Mouse (Mus musculus) heart, embryonic 12.5 days (tissue): Measurements from ENCODE around the gene Cd274. TPM values are rescaled to one million over a fixed set of nuclear protein-coding genes. Genes with fewer than 3 reads are reported as not detected.

ENCODE experiments used
- ATAC-seq: fragments of 200-750 bp; cut with Nextera tagmentation; 2 replicates; pipeline ENCODE4 v1.8.0; 2017; ENCODE audit warnings: moderate TSS enrichment, moderate library complexity; ENCODE audit not compliant: insufficient number of reproducible peaks, low FRiP score
- H3K27ac ChIP-seq: fragments of 300-500 bp; sonication (generic); 2 replicates; pipeline ENCODE4 v1.5.1; 2016; ENCODE audit warnings: mild to moderate bottlenecking, moderate library complexity; ENCODE audit not compliant: poor library complexity, severe bottlenecking
- H3K27me3 ChIP-seq: fragments of 300-500 bp; sonication (generic); replicated peaks from 2 replicates; pipeline ENCODE4 v1.6.1; 2016; ENCODE audit warnings: mild to moderate bottlenecking, moderate library complexity
- H3K36me3 ChIP-seq: fragments of 300-500 bp; sonication (generic); 2 replicates; pipeline ENCODE4 v1.6.1; 2016; ENCODE audit warnings: mild to moderate bottlenecking, moderate library complexity
- H3K4me1 ChIP-seq: fragments of 300-500 bp; sonication (generic); replicated peaks from 2 replicates; pipeline ENCODE4 v1.6.1; 2016; ENCODE audit warnings: mild to moderate bottlenecking
- H3K4me2 ChIP-seq: fragments of 300-500 bp; sonication (generic); 2 replicates; pipeline ENCODE4 v1.6.1; 2016; ENCODE audit warnings: mild to moderate bottlenecking, moderate library complexity
- H3K4me3 ChIP-seq: fragments of 300-500 bp; sonication (generic); 2 replicates; pipeline ENCODE4 v1.5.1; 2016; ENCODE audit warnings: mild to moderate bottlenecking
- H3K9ac ChIP-seq: fragments of 300-500 bp; sonication (generic); 2 replicates; pipeline ENCODE4 v1.6.1; 2016; ENCODE audit warnings: mild to moderate bottlenecking, moderate library complexity
- H3K9me3 ChIP-seq: fragments of 300-500 bp; sonication (generic); replicated peaks from 2 replicates; pipeline ENCODE4 v1.6.1; 2016; ENCODE audit warnings: mild to moderate bottlenecking, moderate library complexity
- WGBS: fragments of 180-500 bp; shearing (Covaris S2); methylation state at CpG from one replicate; pipeline ENCODE4 v1.1.7; 2016; 5-methylcytosine and 5-hydroxymethylcytosine counted together
- polyA plus RNA-seq: library from polyadenylated mRNA; unstranded; fragments of >200 nt; fragmentation: Nextera tagmentation; extraction: Ambion mirVana; gene quantifications from 2 replicates; pipeline ENCODE4 v1.2.1, GENCODE M21; 2016

The Cd274 gene
- polyA plus RNA-seq, 1 experiment from 2014 or later: 0.32 TPM

DNA sequence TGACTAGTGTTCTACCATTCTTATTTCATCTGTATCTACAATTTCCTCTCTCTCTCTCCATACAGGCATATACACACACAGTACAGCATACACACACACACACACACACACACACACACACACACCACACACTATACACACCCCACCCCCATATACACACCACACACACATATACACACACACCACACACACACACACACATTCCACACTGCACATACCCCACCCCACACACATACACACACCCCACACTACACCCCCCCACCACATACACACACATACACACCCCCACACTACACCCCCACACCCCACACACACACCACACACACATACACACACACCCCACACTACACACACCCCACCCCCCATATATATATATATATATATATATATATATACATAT, 22.4 kb upstream of the Cd274 start:
- Histone ChIP-seq H3K4me3 (no peak overlapping the region), H3K4me1 (no peaks in the 10 kb centered on the region), H3K27ac (no peak overlapping the region), H3K36me3 (peaks cover 2% of the 10 kb centered on the region), H3K27me3 (no peaks in the 10 kb centered on the region), H3K9me3 (no peaks in the 10 kb centered on the region), H3K4me2 (no peak overlapping the region), H3K9ac (no peak overlapping the region)
- ATAC-seq: no peak

DNA sequence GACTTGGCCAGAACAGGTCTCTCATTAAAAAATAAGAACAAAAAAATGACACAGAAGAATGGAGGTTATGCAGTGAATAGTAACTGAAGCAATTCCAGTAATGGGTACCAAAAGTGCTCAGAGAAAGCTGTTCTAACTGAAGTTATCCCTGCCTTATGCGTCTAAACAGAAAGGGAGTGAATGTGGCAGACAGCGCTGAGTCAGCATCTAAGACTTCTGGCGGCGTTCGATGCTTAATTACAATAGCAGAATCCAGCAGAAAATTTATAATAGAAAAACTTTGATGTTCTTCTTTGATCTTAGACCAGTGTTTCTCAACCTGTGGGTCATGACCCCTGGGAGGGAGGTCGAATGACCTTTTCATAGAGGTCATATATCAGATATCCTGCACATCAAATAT, 21.6 kb upstream of the Cd274 start:
- Histone ChIP-seq H3K36me3 (peaks cover 6% of the 10 kb centered on the region), H3K4me2 (no peak overlapping the region), H3K27ac (no peak overlapping the region), H3K9ac (no peak overlapping the region), H3K9me3 (no peaks in the 10 kb centered on the region), H3K27me3 (no peaks in the 10 kb centered on the region), H3K4me3 (no peak overlapping the region), H3K4me1 (no peaks in the 10 kb centered on the region)
- no peak for ATAC-seq
- 85% methylated on average over 6 of the region's 6 CpGs for WGBS

DNA sequence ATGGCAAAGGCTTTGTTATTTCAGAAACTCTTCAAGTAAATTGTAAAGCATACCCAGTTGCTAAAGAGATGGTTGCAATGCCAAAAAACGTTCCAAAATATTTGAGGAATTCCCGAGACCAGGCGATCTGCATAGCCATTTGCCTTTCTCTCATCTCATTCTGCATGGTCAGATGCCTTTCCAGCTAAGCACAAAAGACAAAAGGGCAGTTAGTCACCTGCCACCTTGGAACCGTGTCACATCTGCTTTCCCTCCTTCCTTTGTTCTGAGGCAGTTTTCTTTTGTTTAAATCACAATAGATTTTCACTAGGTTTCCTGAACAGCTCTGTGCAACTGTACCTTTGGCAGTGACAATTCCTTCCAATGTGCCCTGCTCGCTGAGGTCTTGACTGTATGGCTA, 16.3 kb upstream of the Cd274 start:
- H3K36me3 ChIP-seq: peaks cover 15% of the 10 kb centered on the region
- H3K9me3 ChIP-seq: no peaks in the 10 kb centered on the region
- no peak overlapping the region for H3K27ac ChIP-seq
- no peak for ATAC-seq
- H3K4me2 ChIP-seq: no peak overlapping the region
- H3K4me3 ChIP-seq: no peak overlapping the region
- 53% methylated on average over 5 of the region's 5 CpGs for WGBS
- H3K9ac ChIP-seq: no peak overlapping the region
- H3K27me3 ChIP-seq: no peaks in the 10 kb centered on the region
- H3K4me1 ChIP-seq: no peaks in the 10 kb centered on the region

DNA sequence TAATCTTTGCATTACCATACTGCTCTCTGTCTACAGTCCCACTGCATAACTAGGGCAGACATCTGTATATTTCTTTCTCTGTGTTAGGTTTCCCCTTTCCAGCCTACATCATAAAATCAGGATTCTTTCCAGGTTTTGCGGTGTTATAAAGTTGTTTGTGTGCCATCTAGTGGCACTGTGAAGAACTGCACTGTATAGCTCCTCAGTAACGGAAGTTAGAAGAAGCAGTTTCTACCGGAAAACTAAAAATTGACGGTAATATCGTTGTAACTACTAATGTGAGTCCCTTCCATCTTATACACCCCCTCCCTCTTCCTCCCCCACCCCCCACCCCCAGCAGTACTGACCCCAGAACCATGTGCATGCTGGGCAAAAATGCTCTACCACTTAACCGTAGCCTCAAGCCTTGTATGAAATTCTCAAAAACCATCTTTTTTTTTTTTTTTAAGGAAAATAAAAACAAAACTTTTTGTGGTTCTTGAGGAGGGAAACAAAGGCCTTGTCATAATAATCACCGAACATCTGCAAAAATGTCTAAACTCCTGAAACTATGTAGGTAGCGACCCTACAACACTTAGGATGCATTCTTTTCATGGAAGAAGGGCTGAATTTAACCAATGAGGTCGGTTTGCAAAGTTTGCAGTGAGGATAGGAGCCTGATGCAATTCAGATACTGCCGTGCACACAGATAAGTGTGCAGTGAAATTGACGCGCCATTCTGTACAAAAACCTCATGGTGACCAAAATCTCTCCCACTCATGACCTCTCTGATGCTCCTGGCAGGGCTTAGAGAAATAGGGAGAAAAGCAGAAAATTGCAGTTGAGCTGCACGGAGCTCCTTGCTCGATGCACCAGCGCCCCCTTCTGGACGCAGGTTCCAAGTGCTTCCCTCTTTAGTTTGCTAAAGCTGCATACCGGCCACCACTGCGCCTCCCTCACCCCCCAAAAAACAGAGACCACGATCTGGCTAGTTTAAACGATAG, 12.1 kb upstream of the Cd274 start:
- ATAC-seq: 0 out of 2 replicates have a peak, but pooled peaks have one; percentile 61
- WGBS: 4% methylated on average over 20 of the region's 20 CpGs
- Histone ChIP-seq H3K27ac (no peak overlapping the region), H3K27me3 (0 out of 2 replicates have a peak, but pooled peaks cover 4% of the 10 kb centered on the region), H3K9me3 (no peaks in the 10 kb centered on the region), H3K36me3 (peaks cover 10% of the 10 kb centered on the region; the same call in 1 of the 2 replicates), H3K4me2 (peak overlapping the region; percentile 83), H3K9ac (no peak overlapping the region), H3K4me3 (peak overlapping the region; percentile 47), H3K4me1 (no peaks in the 10 kb centered on the region)

DNA sequence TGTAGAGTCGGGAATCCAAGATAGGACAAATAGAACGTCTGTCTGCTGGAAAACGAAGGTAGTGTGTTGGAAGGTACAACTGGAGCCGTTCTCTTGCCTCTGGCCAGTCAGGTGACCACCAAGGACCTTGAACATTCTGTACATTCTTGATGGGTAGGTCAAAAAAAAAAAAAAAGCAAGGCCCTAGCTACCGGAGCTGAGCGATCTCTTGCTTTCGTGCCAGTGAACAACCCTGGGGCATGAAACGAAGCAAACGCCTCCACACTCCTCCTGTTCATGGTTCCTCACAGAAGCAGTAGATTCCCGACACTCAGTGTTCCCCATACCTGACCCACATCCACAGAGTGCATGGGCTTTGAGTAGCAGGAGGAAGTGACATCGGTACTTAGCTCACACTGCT, 11.0 kb upstream of the Cd274 start:
- 78% methylated on average over 11 of the region's 11 CpGs for WGBS
- Histone ChIP-seq H3K4me3 (no peak overlapping the region), H3K27ac (no peak overlapping the region), H3K36me3 (0 out of 2 replicates have a peak, but pooled peaks cover 9% of the 10 kb centered on the region), H3K9ac (no peak overlapping the region), H3K9me3 (no peaks in the 10 kb centered on the region), H3K27me3 (0 out of 2 replicates have a peak, but pooled peaks cover 4% of the 10 kb centered on the region), H3K4me2 (no peak overlapping the region), H3K4me1 (peaks cover 8% of the 10 kb centered on the region)
- ATAC-seq: no peak

DNA sequence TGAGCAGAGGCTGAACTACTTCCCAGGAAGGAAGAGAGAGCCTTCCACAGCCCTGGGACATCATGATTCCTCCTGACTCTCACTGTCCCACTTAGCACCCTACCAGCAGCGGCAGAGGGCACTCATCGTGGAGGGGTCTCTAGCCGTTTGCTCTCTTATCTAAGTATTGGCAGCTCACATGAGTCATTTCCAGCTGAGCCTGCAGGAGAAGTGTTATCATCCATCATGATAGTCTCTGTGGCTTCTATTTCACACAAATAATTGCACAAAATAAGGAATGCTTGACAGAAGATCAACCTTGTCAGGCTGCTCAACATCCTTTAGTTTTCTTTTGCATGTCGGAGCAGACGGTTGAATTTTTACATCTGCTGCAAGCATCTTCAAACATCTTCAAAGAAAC, 7.0 kb upstream of the Cd274 start:
- no peak for ATAC-seq
- 43% methylated on average over 5 of the region's 5 CpGs for WGBS
- no peak overlapping the region for H3K9ac ChIP-seq

DNA sequence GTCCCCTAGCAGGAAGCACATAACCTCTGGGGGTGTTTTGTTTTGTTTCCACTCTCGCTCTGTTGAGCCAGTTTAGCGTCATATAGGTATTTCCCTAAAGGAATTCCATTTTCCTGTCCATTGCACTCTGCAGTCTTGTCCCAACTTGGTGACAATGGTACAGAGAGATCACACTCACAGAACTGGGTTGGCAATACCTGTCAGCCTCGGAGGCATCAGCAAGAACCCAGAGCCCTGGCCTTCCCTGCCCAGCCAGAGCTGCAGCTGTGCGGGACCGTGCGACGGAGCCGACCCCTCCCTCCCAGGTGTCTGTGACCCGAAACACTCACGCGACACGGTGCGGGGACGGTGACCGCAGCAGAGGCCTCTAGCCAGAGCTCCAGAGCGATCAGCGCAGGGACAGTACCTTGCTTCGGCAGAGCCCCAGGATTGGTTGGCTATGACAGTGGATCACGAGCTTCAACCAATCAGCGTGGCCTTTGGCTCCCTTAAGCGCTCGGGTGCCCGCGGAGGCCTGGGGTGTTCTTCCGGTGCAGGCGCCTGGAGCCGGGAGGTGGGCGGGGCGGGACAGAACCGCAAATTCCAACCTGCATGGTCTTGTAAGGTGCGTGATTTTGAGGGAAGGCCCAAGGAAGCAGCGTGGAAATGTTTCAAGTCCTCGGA, 5.7 kb upstream of the Cd274 start:
- peaks cover 14% of the 10 kb centered on the region for H3K4me1 ChIP-seq
- peak overlapping the region; percentile 72 for H3K4me3 ChIP-seq
- peak overlapping the region; percentile 80 for H3K9ac ChIP-seq
- peak; percentile 99 for ATAC-seq
- WGBS: 3% methylated on average over 33 of the region's 33 CpGs
- no peaks in the 10 kb centered on the region for H3K36me3 ChIP-seq
- H3K9me3 ChIP-seq: no peaks in the 10 kb centered on the region
- 0 out of 2 replicates have a peak, but pooled peaks cover 7% of the 10 kb centered on the region for H3K27me3 ChIP-seq
- peak overlapping the region; percentile 18; the same call in 1 of the 2 replicates for H3K27ac ChIP-seq
- peak overlapping the region; percentile 82 for H3K4me2 ChIP-seq

More for the DNA sequence above, 7.0 kb upstream of the Cd274 start:
- Histone ChIP-seq H3K27me3 (0 out of 2 replicates have a peak, but pooled peaks cover 9% of the 10 kb centered on the region), H3K4me2 (no peak overlapping the region), H3K36me3 (no peaks in the 10 kb centered on the region), H3K27ac (no peak overlapping the region), H3K4me1 (peaks cover 13% of the 10 kb centered on the region), H3K4me3 (no peak overlapping the region), H3K9me3 (no peaks in the 10 kb centered on the region)

DNA sequence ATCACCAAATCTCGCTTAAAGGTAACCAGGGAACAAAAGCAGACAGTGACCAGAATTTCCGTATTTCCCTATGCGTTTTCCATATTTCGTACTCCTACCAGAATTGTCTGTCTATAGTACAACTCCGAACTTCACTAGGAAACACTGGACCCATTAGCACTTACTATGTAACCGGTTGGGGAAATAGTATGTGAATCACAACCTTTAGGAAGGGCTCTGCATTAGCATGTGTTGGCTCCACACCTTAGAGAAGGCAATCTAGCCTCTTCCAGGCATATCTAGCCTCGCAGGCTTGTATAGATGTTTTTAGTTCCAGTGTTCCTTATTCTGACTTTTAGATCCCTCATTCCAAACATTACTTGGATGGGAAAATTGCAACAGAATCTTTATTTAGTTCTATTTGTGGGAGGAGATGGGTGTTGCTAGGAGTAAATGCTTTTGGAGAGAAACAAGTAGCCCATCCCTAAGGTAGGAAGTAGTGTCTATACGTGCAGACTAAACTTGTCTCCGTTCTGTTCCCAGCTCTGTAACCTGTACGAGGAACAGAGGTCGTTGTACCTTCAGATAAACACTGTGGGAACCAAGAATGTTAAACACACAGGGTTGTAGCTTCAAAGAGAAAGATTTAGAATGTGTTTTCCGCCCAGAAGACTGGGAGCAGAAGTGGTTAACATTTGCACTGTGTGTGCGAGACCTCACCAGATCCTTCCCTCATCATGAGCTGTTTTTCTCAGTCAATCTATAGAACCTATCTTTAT, 4.9 kb upstream of the Cd274 start:
- H3K36me3 ChIP-seq: no peaks in the 10 kb centered on the region
- no peak for ATAC-seq
- H3K27ac ChIP-seq: no peak overlapping the region
- H3K4me3 ChIP-seq: peak overlapping the region; percentile 72
- 41% methylated on average over 13 of the region's 13 CpGs for WGBS
- peaks cover 16% of the 10 kb centered on the region for H3K4me1 ChIP-seq
- H3K4me2 ChIP-seq: peak overlapping the region; percentile 82
- H3K9ac ChIP-seq: peak overlapping the region; percentile 80; the same call in 1 of the 2 replicates
- H3K9me3 ChIP-seq: no peaks in the 10 kb centered on the region
- 0 out of 2 replicates have a peak, but pooled peaks cover 4% of the 10 kb centered on the region for H3K27me3 ChIP-seq

DNA sequence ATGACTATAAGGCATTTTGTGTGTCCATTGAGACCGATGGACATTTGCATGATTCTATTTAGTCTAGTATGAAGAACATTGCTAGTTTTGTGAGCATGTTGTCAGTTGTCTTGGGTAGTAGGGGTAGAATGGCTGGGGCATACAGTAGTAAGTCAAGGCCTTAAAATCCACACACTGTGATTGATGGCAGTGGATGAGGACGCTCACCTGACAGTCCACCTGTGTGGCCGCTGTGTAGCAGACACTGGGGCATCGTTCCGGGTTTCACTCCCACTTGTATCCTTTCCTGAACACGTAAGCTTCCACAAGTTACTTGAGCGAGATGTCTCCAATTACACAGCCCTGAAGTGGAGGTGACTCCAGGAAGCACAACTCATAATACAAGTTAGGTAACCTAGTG, 3.7 kb upstream of the Cd274 start:
- ATAC-seq: no peak
- H3K9me3 ChIP-seq: no peaks in the 10 kb centered on the region
- 0 out of 2 replicates have a peak, but pooled peaks cover 4% of the 10 kb centered on the region for H3K27me3 ChIP-seq
- H3K4me1 ChIP-seq: peaks cover 16% of the 10 kb centered on the region
- H3K4me2 ChIP-seq: no peak overlapping the region
- H3K9ac ChIP-seq: no peak overlapping the region
- no peak overlapping the region for H3K27ac ChIP-seq
- WGBS: 82% methylated on average over 7 of the region's 7 CpGs
- H3K4me3 ChIP-seq: no peak overlapping the region
- H3K36me3 ChIP-seq: no peaks in the 10 kb centered on the region

DNA sequence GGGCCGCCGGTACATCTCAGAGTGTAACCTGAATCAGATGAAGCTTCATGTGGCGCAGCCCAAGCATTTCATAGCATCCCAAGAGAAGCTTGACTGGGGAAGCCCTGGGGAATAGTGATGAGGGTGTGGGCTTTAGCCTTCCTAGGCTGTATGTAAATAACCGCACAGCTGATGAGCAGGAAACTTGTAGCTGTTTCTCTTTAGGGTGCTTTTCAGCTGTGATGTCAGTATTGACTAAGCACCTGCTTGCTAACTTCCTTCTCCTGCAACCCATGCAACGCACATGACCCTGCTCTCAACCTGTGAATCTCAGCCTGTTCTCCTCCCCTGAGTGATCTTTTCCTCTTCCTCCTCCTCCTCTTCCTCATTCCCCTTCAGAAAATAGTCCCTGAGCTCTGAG, 3.2 kb upstream of the Cd274 start:
- WGBS: 69% methylated on average over 5 of the region's 5 CpGs
- 0 out of 2 replicates have a peak, but pooled peaks cover 4% of the 10 kb centered on the region for H3K27me3 ChIP-seq
- no peak overlapping the region for H3K4me2 ChIP-seq
- no peak overlapping the region for H3K4me3 ChIP-seq
- H3K27ac ChIP-seq: no peak overlapping the region
- no peak overlapping the region for H3K9ac ChIP-seq
- no peaks in the 10 kb centered on the region for H3K36me3 ChIP-seq
- no peaks in the 10 kb centered on the region for H3K9me3 ChIP-seq
- ATAC-seq: no peak
- peaks cover 16% of the 10 kb centered on the region for H3K4me1 ChIP-seq
